In genomic region chr10:43855916-43856315, GRCm38 (mm10) we compare ENCODE assay signal across 22 mouse cellular contexts. TPM values are rescaled to one million over a fixed set of nuclear protein-coding genes. Genes with fewer than 3 reads are reported as not detected.
DNase-seq lines count a peak whose midpoint lies in the region; ATAC-seq lines count a peak whose summit lies in the region.
"Had no signal": no experiment of that assay in that cellular context is flagged by ENCODE, and none has a peak within 500 bp of the region (broad histone marks: within the 10 kb centered on the region; RNA-seq: fewer than 3 reads in every experiment).

No protein-coding gene starts in this region.

- H3K4me3 ChIP-seq in heart, embryonic 12.5 days = no peak overlapping the region
- peak overlapping the region; percentile 62 for H3K4me3 ChIP-seq in megakaryocyte, embryonic 14.5 days (replicated peaks)
- H3K4me3 ChIP-seq: embryonic facial prominence, embryonic 12.5 days; heart, embryonic 10.5 days; hindbrain, embryonic 10.5 days; limb, embryonic 13.5 days; midbrain, embryonic 10.5 days had no signal

- H3K9ac ChIP-seq in heart, embryonic 12.5 days = no peak overlapping the region
- H3K9ac ChIP-seq: embryonic facial prominence, embryonic 12.5 days; forebrain, postnatal 0 days; limb, embryonic 13.5 days had no signal

- no peaks in the 10 kb centered on the region for H3K27me3 ChIP-seq in heart, embryonic 12.5 days (replicated peaks)
- H3K27me3 ChIP-seq in megakaryocyte, embryonic 14.5 days (replicated peaks) = no peaks in the 10 kb centered on the region
- H3K27me3 ChIP-seq: embryonic facial prominence, embryonic 12.5 days; limb, embryonic 13.5 days had no signal

- H3K4me2 ChIP-seq in heart, embryonic 12.5 days = no peak overlapping the region
- H3K4me2 ChIP-seq: embryonic facial prominence, embryonic 12.5 days; limb, embryonic 13.5 days had no signal

- no peaks in the 10 kb centered on the region for H3K4me1 ChIP-seq in heart, embryonic 12.5 days (replicated peaks)
- H3K4me1 ChIP-seq in megakaryocyte, embryonic 14.5 days = peaks cover 27% of the 10 kb centered on the region
- H3K4me1 ChIP-seq: embryonic facial prominence, embryonic 12.5 days; hindbrain, embryonic 10.5 days; limb, embryonic 13.5 days; midbrain, embryonic 10.5 days had no signal

- no peaks in the 10 kb centered on the region for H3K36me3 ChIP-seq in heart, embryonic 12.5 days
- H3K36me3 ChIP-seq in megakaryocyte, embryonic 14.5 days (replicated peaks; ENCODE audit: low read length) = peaks cover 15% of the 10 kb centered on the region
- H3K36me3 ChIP-seq: embryonic facial prominence, embryonic 12.5 days; heart, embryonic 10.5 days; hindbrain, embryonic 10.5 days; limb, embryonic 13.5 days; midbrain, embryonic 10.5 days had no signal

- H3K9me3 ChIP-seq in heart, embryonic 12.5 days (replicated peaks) = 0 out of 2 replicates have a peak, but pooled peaks cover 3% of the 10 kb centered on the region
- peaks cover 27% of the 10 kb centered on the region for H3K9me3 ChIP-seq in megakaryocyte, embryonic 14.5 days
- H3K9me3 ChIP-seq: heart, embryonic 10.5 days; midbrain, embryonic 10.5 days had no signal

- H3K27ac ChIP-seq in heart, embryonic 12.5 days (ENCODE audit: poor library complexity, severe bottlenecking) = no peak overlapping the region
- H3K27ac ChIP-seq: embryonic facial prominence, embryonic 12.5 days; heart, embryonic 10.5 days; hindbrain, embryonic 10.5 days; limb, embryonic 13.5 days; midbrain, embryonic 10.5 days had no signal

- WGBS in heart, embryonic 12.5 days = 91% methylated on average over 9 of the region's 9 CpGs

- ATAC-seq in heart, embryonic 12.5 days (ENCODE audit: insufficient number of reproducible peaks, low FRiP score) = no peak
- peak; percentile 36 to 42; a peak in 3 of 4 replicates for ATAC-seq in hematopoietic stem cell, adult 5-6 weeks (replicated peaks in 1 of 2; ENCODE audit: insufficient read depth in 1 of 2, low FRiP score in 2 of 2, low TSS enrichment in 1 of 2, low read depth in 1 of 2, poor library complexity in 2 of 2, severe bottlenecking in 2 of 2)
- no peak for ATAC-seq in inflammation-experienced regulatory T-cells, adult 6 months
- ATAC-seq: forebrain, postnatal 0 days; hindbrain, embryonic 16.5 days; intestine, embryonic 16.5 days had no signal

- DNase-seq in heart, adult 11 months = peak; percentile 75
- DNase-seq in urinary bladder, adult 18-20 months (ENCODE audit: low spot score in 2 of 2) = no peak
- DNase-seq in spleen, adult 18-20 months = no peak
- DNase-seq: adrenal gland, postnatal 36 days; cerebellum, adult 18-20 months; cerebellum, postnatal 25 days; forebrain, postnatal 0 days; gastrocnemius, postnatal 25 days; kidney, adult 9 months; kidney, postnatal 4 days; lung, postnatal 10 days had no signal

RNA-seq across cellular contexts. Expression of gene Qrsl1, which starts 45.6 kb away (rescaled TPM):
- 25.6 and 26.1 TPM in 2 replicates for polyA plus RNA-seq in heart, embryonic 12.5 days (2016; fragmentation: Nextera tagmentation; extraction: Ambion mirVana)
- total RNA-seq in hematopoietic stem cell, adult 5-6 weeks (2017) = 13.2 and 18.7 TPM in 2 replicates
- polyA plus RNA-seq in megakaryocyte, embryonic 14.5 days (2012; ENCODE audit: insufficient read depth, low replicate concordance) = 1.9 TPM in 1 of 2 replicates, not detected in the other
- polyA plus RNA-seq in inflammation-experienced regulatory T-cells, adult 6 months (2017; shearing (Covaris generic)) = 10 to 100 TPM; 20.8 to 24.3 (median 22.8) TPM

RNA-seq across cellular contexts. Expression of gene Rtn4ip1, which starts 45.7 kb away (rescaled TPM):
- polyA plus RNA-seq in heart, embryonic 12.5 days (2016; fragmentation: Nextera tagmentation; extraction: Ambion mirVana) = 31.4 and 31.6 TPM in 2 replicates
- total RNA-seq in hematopoietic stem cell, adult 5-6 weeks (2017) = 13.1 and 13.8 TPM in 2 replicates
- polyA plus RNA-seq in megakaryocyte, embryonic 14.5 days (2012; ENCODE audit: insufficient read depth, low replicate concordance) = 2.1 TPM in 1 of 2 replicates, not detected in the other
- polyA plus RNA-seq in inflammation-experienced regulatory T-cells, adult 6 months (2017; shearing (Covaris generic)) = 10 to 100 TPM; 11.9 to 14.4 (median 12.2) TPM

Comparison
In these comparisons a context has a peak if more than half of its experiments do, and no peak if none do; other contexts are left out.
1. ATAC-seq: peak in hematopoietic stem cell, adult 5-6 weeks (2 of 2); none in heart, embryonic 12.5 days (single experiment) and inflammation-experienced regulatory T-cells, adult 6 months (single experiment).